Mouse (Mus musculus) cerebellum, postnatal 36 days (tissue): ENCODE measurements at regions not wholly inside any gene's neighbourhood (a gene's known extent, or its start where the extent isn't known, plus 50 kb on each side); places are given as distances from the start of the nearest gene placed in this dataset.
A peak's percentile ranks its signal among the peaks of the same experiment; 100 is the strongest.

Experiments used
- DNase-seq, 2 experiments: peaks; one replicate each; pipeline ENCODE4 v3.0.0; 2021 to 2022; ENCODE audit warnings: mixed read lengths in 2 of 2

DNA sequence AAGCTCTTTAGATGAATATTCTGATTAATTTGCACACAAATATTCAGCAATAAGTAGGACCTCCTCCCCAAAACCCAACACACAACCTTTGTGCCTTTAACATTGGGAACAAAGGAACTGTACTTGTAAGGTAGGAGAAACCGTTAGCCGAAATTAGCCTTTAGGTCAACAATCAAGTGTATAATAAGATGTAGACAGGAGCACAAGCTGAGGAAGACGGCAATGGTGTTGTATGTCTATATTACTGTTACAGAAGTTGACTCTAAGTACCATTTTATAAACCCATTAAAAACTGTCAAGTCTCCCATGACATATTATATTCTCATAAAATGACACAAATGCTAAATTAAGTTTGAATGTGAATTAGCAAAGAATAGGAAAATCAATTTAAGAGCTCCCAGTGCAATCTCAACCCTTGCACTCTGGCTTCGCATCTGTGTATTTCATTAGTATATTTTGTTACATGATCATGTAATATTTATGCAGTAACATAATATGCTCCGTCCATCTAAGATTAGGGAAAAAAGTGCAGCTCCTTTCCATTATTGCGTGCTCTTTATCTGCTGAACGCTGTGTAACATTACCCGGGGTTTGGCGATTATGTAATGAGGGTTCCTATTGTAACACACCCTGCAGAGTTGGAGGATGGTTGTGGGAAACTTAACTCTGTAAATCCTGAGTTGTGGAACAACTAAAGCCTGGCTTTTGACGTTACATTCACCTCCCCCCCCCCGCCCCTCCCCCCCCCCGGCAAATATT is 510.3 kb upstream of the Cited2 start:
- DNase-seq: peak in 1 of 2 experiments; percentile 22

DNA sequence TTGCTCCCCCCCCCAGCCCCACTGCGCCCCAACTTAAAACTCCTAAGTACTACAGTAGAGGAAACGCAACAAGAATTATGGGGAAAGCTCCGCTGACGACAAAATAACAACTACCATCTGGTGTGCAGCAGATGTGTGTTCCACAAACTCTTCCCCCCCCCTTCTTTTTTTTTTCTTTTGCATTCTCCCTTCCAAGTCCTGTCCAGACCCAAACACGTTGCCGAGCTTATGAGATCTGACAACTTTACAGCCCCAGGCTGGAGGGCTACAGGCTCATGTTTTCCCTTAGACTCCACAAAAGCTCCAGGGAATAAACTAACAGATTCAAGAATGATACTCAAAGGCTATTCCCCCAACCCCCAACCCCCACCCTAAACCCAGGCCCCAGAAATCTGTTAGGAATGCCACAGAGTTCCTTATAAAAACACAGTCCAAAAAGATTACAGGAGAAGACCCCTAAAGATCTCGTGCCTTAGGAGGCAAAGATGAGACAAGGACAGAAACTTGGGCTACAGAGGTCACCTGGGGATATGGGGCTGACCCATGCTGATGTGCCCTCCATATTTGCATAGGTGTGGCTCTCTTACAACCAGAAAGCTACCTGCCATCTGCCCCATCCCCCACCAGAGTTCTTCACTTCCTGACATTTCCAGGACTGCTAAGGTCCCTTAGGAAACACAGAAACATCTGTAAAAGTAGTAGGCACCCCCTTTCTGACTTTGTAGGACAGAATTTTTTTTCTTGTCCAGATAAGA is 509.5 kb upstream of the Cited2 start:
- DNase-seq: no peak

DNA sequence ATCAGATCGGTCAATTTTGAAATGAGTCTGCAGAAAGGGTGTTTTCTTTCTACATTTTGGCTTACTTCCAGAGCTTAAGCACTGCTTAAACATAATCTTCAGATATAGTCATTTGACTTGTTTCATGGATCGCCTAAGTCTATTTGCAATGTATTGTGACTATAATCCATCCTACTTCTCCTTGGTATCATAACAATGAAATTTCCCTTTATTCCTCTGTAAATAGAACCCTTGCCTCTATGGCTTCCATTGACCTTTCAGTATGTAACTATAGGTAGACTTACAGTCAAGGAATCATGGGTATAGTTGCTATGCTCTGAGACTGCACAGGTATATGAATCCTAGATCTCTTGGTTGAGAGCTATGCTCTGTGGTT is 509.0 kb upstream of the Cited2 start:
- DNase-seq: no peak

DNA sequence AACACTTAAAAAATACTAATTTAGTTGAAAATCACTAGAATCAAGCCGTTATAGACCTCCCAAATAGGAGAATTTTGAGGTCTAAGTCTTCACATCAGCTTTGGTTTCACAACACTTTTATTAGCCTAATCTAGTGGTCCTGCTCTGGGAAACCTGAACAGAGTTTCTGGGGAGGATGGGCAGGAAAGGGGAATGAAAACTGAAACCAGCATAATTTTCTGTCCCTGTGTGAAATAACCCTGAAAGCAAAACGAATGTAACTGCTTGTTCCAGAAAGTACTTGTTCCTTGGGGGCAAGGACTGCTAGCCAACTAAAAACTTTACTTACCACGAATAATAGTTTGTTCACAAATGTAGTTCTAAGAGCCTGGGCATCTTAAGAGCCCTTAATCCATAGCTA is 508.0 kb upstream of the Cited2 start:
- no peak for DNase-seq

DNA sequence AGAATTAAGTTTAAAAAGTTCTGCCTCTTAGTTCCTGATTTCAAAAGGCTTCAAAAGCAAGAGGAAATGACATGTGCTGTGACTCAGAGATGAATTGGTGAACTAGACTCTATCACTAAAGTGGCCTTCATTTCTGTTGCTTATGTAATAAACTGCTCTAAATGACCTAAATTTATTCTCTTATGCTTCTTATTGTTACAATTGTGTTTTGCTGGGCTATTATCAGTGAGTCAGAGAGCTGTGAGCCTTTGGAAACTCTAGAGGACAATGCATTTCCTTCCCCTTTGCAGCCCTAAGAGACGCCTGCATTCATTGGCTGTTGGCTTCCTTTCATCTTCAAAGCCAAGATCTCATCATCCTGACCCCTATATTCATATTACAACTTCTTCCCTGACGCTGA is 501.5 kb upstream of the Cited2 start:
- DNase-seq: no peak

DNA sequence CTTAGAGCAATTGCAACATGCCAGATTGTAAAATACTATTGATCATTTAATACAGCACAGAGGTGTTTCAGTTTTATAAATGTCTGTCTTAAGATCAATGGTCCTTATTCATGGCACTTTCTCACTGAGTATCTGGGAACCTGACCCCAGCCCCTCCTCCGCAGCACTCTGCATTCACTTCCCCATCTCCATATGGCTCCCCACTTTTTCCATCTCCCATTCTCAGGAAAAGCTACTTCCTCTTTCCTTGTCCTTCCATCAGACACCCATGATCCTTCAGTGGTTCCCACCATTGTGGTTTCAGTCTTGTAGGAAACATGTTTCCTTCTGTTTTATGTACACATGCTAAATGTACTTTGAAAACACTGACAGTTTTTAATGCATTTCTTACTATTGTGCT is 497.3 kb upstream of the Cited2 start:
- DNase-seq: no peak

DNA sequence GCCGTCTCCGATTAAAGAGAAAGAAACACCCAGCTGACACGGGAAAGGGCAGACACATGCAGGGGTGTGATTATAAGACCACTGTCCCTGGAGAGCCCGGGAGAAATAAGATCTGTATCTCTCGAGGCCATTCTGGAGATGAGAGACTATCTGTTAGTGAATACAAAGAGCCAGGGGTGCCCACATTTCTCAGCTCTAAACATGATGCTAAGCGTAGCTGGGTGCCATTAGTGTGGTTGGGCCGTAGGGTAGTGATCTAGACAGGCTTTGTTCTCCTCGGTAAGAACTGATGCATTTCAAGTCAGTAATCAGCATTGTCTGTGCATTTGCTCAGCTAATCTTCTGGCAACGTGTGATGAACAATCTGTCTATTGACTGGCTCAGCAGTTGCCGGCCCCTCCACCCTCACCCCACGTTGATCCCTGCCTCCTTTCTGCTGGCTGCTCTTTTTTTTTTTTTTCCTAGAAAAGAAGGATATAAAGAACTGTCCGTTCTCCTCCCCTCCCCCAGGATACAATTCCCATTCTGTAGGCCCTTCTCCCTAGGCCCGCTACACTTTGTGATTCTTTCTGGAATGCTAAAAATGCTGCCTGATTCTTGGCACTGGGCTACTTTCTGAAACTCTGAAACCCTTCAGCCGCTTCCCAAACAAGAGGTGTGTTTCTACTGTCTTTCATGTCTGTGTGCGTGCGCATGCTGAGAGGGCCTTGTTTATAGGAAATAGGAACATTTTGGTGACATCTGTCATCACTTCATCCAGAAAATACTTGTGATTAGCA is 492.8 kb upstream of the Cited2 start:
- peak; percentile 10 to 28 for DNase-seq

DNA sequence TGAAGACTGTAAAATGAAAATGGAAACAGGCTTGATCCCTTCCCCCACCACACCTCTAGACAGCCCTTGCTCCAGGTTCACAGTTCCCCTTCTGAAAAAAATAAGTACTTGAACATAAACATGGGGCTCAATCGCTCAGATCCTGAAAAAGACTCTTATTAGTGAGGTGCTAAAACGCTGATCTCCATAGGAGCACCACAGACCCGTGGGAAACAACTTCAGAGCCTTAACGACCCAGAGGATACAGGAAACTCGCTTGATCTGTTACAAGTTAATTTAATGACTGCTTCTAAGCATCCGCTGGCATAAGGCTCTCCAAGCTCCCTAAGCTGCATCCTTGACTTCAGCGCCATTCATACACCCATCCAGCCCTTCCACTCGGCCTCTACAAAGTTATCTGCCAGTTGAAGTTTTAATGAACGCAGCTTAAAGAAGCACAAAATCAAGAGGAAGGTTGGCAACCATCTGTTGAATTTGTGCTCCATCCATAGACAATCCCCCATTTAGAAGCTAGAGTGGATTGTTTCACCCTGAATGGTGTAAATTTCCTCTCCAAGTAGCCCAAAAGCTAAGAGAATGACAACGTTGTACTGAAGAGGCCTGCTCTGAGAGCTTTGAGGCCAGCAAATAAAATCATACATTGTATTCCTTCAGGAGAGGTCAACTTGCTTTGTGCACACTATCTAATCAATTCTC is 486.9 kb upstream of the Cited2 start:
- no peak for DNase-seq

DNA sequence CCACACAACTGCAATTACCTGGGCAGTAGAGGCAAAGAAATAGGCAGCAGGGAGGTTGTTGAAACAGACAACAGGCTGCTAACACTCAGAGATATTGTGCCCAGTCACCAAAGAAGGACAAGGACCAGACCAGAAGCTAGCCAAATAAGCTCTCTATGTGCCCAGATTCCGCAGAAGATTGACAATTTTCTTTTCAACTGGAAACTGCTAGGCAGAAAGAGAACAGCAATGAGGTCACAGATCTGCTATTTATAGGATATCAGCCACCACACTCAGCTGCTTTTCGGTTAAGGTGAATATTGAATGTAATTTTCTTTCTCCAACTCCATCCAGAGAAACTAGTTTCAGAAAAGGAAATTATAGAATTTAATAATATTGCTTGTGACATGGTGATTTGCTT is 486.3 kb upstream of the Cited2 start:
- DNase-seq: no peak

DNA sequence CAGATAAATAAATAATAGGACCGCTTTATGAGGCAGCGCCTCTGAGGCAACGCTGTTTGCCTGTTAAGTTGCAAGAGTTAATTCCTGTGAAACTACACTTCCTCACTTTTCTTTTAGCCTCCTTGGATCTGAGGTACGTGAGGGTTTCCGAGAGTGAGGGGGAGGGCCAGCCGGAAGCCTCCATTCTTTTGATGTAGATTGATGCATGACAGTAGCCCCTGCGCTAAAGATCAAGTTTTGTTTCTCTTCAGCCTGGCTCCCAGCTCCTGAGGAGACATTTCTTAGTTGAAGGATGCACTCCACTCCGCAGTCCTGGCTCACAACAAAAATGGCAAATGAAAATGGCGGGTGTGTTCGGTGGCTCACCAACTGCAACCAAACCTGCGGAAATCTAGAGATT is 485.6 kb upstream of the Cited2 start:
- no peak for DNase-seq

DNA sequence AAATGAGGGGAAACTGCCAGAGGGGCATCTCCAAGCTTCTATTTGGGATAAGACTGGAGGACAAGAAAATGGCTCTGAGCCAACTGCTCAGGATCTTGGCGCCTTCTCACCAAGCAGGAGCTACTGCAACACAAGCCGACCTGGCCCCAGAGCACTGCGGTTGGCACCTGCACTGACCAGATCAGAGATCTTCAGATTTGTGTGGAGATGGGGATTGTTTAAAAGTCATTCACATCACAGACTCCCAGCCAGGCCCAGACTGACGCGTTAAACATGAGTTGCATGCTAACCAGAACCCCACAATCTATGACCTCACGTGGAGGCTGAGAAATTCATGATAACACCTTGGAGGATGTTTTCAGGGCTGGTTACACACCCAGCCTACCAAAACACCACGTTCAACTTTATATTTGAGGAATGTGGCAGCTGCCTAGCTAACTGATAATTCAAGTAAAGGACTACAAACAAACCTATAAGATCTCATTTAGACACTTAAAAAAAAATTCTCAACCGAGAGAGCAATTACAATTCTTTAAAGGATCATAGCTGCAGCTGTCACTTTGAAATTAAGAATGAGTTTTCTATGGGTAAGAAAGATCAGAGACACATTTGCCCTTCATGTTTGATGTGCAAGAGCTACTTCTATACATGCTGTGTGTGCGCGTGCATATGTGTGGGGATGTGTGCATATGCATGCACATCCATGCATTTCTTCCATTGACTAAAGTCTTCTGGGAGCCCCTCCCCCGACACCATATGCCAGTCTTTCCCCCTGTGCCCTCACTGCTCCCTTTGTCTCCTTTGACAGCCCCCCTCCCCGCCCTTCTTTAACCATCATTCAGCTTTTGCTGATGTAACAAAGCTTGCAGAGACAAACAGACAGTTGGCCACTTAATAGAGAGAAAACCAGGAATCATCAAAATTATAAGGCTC is 484.8 kb upstream of the Cited2 start:
- peak; percentile 19 to 24 for DNase-seq

DNA sequence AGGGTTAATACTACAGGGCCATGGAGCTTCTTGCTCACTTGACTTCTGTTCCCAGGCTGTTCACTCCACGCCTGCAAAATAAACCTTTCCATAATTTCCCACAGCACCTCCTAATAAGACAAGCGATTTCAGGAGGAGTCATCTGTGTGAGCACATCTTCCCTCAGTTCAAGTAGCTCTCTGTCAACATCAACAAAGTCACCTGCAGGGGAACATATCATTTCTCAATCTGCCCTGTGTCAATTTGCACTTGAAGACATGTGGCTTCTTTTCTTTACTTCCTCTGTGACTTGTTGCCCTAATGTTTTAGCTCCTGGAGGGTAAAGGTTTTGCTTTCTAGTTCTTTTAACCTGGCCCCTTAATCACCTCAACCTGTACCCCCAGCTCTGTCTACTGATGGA is 474.7 kb upstream of the Cited2 start:
- no peak for DNase-seq

DNA sequence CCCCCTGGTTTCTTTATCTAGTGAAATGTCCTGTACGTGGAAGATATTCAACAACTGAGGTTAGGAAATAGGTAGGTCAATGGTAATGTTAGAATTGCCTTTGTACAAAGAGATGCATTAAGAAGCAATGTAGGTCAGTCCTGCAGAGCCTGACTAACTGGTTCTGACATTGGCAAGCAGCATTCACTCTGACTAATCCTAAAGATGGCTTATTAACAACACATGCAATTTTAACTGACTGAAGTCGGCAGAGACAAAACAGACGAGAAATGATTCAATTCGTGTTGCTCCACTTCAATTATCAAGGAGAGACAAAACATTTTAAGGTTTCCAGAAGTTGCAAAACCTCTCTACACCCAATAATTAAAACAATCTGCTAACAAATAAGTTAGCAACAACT is 470.0 kb upstream of the Cited2 start:
- peak in 1 of 2 experiments; percentile 42 for DNase-seq

DNA sequence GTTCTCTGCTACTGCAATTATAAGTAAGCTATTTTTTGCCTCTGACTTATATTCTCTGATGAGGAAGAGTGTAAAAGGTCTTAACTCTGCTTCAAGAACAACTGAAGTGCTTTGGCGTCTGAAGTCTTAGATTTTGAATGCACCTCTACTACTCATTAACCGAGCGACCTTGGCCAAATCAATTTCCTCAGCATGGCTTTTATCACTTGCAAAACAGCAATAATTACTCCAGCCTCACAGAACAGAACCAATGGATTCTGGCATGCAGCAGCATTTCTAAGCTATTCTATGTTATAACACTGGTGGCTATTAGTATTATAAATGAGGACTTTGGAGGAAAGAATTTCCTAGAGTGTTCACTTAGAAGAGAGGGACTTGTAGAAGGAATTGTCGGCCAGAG is 462.9 kb upstream of the Cited2 start:
- no peak for DNase-seq

DNA sequence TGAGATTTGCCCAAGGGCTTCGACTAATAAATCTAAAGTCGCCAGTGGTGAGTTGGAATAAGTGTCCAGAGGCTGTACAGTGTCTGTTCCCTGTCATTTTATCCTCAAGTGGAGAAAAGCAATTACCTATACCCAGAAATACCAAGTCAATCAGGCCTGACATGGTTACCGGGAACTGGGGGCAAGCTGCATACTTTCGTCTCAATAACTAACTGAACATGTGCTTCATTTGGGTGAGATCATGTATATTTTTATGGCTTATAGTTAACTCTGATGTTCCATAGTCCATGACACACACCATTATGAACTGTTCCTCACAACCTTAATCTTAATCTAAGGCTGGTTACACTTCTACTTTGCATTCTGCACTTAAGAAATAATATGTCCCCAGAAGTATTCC is 462.4 kb upstream of the Cited2 start:
- DNase-seq: no peak

DNA sequence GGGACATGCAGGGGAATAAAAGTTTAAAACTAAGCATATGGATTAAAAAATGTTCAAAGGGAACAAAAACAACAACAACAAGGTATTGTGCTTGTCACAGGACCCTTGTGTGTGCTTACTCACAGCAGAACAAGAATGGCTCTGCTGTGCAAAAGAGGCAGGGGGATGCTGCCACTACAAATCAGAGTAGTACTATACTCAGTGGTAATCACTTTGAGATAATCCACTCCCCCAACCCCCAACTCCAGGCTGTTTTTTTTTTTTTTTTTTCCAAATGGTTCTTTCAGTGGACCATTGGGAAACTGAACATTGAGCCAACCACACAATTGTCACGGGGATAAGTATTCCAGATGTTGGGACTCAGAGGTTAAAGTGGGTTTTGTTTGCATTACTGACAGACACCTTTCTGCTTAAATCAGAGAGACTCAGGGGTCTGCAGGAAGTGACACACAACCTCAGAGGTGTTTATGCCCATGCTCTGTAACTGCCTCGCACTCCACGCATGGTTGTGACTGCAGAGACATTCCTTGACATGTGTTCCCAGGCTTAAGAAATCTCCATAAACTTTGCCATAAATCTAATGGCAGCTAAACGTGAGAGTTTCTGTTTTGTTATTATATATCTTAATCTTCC is 461.7 kb upstream of the Cited2 start:
- DNase-seq: no peak

DNA sequence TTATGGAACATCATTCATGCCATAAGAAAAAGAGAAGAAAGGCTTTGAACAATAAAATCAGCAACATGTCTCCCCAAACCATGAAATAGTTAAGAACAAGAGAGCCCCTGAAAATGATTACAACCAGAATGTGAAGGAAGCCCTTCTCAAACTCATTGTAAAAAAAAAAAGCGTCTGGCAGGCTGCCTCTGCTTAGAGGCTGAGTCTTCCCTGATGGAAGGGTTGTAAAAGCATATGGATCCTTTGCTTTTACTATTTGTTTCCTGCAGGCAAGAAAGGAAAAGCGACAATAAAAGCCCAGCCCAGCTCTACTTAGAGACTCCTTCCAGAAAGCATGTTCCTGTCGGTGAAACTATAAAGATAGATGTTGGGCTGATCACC is 461.2 kb upstream of the Cited2 start:
- no peak for DNase-seq

DNA sequence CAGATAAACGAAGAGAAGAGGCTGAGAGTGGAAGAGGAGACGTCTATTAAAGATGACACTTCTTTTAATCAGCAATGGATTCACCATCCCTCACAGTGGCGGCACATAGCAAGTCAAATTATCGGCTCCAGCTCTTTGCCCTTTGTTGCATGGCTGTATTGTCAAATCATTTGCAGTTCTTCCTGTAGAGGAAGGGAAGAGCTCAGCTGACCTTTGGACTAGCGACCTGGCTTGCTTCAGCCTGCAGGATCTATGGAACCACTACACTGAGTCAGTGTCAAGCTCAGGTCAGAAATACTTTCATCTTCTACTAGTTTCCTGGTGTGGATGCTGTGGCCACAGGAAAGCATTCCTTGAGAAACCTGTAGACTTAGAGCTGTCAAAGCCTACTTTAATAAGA is 450.4 kb upstream of the Cited2 start:
- no peak for DNase-seq

DNA sequence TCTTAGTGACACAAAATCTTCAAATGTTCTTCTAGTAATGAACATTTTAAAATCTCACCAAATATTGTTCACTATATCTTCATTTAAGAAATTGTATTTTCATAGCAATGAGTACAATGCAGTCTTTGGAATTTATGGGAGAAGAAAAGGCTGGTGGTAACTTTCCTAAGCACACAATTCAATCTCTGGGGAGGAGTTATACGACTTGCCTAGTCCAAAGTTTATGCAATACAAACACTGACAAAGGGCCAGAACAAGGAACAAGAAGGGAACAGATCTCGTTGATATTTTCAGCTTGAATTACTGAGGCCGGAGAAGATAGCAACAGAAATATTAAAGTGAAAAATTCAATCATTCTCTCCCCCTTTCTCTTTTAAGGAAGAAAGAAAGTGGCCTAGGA is 449.2 kb upstream of the Cited2 start:
- DNase-seq: no peak

DNA sequence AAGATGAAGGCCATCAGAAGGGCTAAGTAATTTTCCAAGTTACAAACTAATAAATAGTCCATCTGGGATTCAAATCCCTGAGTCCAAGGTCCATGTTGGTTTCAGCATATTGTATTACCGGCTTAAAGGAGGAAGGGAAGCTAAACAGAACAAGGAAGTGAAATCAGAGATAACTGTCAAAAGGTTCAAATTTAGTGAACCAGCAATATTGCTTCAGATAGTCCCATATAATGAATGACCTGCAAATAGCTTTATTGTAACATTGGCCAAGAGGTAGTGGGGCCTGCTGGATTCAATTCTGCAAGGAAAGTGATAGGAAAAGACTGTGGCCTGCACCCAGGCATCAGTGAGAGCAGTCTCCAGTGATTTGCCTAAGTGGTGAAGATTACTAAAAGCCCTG is 447.8 kb upstream of the Cited2 start:
- no peak for DNase-seq

DNA sequence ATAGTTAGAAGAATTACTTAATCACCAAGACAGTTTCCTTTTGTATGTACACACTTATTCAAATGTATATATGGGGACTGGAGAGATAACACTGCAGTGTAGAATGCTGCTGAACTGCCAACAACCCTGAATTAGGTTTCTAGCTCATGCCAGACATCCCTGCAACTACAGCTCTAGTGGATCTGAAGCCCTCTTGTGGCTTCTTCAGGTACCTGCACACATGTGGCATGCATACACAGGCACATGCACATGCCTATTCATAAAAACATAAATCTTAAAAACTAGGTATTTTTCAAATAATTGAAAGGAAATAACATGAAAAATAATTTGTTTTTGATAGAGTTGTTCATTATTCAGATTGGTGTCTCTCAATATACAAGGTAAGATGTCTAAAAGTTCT is 445.1 kb upstream of the Cited2 start:
- no peak for DNase-seq

DNA sequence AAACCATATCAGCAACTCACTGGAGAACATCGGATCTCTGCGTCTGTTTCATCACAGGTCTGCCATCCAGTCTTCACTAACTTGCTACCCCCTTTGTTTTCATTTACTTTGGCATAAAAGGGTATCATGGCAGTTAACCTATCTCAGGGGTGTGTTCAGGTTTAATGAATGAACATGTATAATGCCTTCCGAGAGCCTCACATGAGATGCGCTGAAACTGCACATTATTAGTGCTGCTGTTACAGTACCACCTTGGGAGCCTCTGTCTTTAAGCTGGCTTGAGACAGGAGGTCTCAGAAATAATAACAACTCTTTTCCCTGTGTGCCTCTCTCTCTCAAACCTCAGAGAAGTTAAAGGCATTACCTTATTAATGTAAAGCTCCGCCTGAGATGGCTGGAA is 438.2 kb upstream of the Cited2 start:
- DNase-seq: no peak
